Mouse (Mus musculus): Measurements from ENCODE around the gene Cebpb.
"Not testable (repeated sequence)": the region's sequence is repeated elsewhere in the genome, so short reads cannot be mapped to it uniquely, and the experiment has no call there.

GRCm38 (mm10) chr2:167643356-167644052, 45.2 kb upstream of the Cebpb start:
- not testable (repeated sequence) for TF ChIP-seq CTCF (IDR thresholded peaks at IDR 0.05; ENCODE audit: borderline replicate concordance, extremely low read depth, insufficient read depth, insufficient read length); POLR2A (IDR thresholded peaks at IDR 0.05; ENCODE audit: borderline replicate concordance, extremely low read depth, insufficient read depth, insufficient read length, poor library complexity, severe bottlenecking)

All from brain, embryonic 14.5 days (tissue).